Mouse (Mus musculus): Measurements from ENCODE around the gene Cldn18. TPM values are rescaled to one million over a fixed set of nuclear protein-coding genes. Genes with fewer than 3 reads are reported as not detected.

Cldn18 gene
- polyA plus RNA-seq, 1 experiment from 2014 or later = 0.09 TPM

- no peaks in the 10 kb centered on the region for H3K36me3 ChIP-seq (replicated peaks)
- H3K27me3 ChIP-seq = no peaks in the 10 kb centered on the region
- 36% methylated on average over 5 of the region's 5 CpGs for WGBS (ENCODE audit: insufficient replicate concordance)
- no peak for ATAC-seq (ENCODE audit: insufficient read depth)
- no peaks in the 10 kb centered on the region for H3K4me1 ChIP-seq (replicated peaks)
- no peak overlapping the region for H3K27ac ChIP-seq (replicated peaks)
- H3K4me3 ChIP-seq (replicated peaks) = no peak overlapping the region
- no peak overlapping the region for H3K9ac ChIP-seq
- no peaks in the 10 kb centered on the region for H3K9me3 ChIP-seq (replicated peaks)
- H3K4me2 ChIP-seq = no peak overlapping the region
Measured at GRCm38 (mm10) chr9:99685061-99685521, 32.0 kb downstream of the Cldn18 start.

DNA sequence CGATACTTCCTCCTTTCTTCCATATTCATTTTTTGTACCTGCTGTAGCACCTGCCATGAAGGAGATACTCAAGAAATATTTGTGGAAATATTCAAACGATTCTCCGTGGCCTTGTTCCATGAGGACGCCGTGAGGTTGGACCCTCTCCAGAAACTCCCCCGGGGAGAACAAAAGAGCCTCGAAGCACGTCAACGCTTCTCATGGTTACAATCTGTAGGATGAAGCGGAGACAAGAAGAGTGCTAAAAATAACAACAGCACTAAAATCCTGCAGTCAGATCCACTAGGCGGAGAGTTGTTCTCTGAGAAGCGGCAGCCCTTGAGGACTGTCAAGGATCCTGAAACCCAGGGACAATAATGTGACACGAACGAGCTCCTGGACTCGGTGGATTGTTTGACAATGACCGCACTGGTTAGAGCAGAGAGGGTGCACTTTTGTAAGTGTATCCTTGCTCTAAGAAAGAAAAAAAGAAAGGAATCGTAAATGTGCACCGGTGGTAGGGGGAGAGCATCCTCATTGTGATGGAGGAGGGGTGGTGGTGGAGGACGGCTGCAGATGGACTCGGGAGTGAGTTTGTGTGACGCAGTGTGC lies 35.0 kb downstream of the Cldn18 start:
- no peaks in the 10 kb centered on the region for H3K4me1 ChIP-seq (replicated peaks)
- H3K9me3 ChIP-seq (replicated peaks) = no peaks in the 10 kb centered on the region
- H3K9ac ChIP-seq = no peak overlapping the region
- 75% methylated on average over 21 of the region's 21 CpGs for WGBS (ENCODE audit: insufficient replicate concordance)
- no peak overlapping the region for H3K4me3 ChIP-seq (replicated peaks)
- H3K4me2 ChIP-seq = no peak overlapping the region
- no peak for ATAC-seq (ENCODE audit: insufficient read depth)
- H3K27me3 ChIP-seq = no peaks in the 10 kb centered on the region
- no peaks in the 10 kb centered on the region for H3K36me3 ChIP-seq (replicated peaks)
- H3K27ac ChIP-seq (replicated peaks) = no peak overlapping the region

- WGBS (ENCODE audit: insufficient replicate concordance) = 63% methylated on average over 3 of the region's 3 CpGs
- Histone ChIP-seq H3K4me3 (replicated peaks) (no peak overlapping the region), H3K9me3 (replicated peaks) (no peaks in the 10 kb centered on the region), H3K4me1 (replicated peaks) (no peaks in the 10 kb centered on the region), H3K36me3 (replicated peaks) (no peaks in the 10 kb centered on the region), H3K4me2 (no peak overlapping the region), H3K27me3 (no peaks in the 10 kb centered on the region), H3K9ac (no peak overlapping the region), H3K27ac (replicated peaks) (no peak overlapping the region)
- ATAC-seq (ENCODE audit: insufficient read depth) = no peak
Measured at GRCm38 (mm10) chr9:99675714-99676113, 41.4 kb downstream of the Cldn18 start.

DNA sequence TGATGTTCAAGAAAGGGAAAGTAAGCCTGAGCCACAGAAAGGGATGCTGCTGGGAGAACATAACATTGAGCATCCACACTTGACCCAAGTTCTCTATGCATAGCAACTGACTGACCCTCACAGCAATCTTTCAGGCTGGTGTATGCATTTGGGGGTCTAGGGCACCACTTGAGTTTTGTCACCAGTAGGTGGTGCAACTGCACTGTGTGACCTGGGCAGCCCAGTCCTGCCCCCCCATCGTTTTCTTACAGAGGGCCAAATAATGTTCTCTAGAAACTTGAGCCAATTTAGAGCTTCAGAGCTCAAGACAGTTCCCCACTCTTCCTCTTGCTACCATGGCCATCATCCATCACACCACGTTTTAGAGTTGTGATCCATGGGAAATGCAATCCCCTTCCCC lies 45.5 kb downstream of the Cldn18 start:
- no peaks in the 10 kb centered on the region for H3K36me3 ChIP-seq (replicated peaks)
- no peak overlapping the region for H3K4me2 ChIP-seq
- WGBS (ENCODE audit: insufficient replicate concordance) = 27% methylated on average over 2 of the region's 2 CpGs
- H3K4me3 ChIP-seq (replicated peaks) = no peak overlapping the region
- no peaks in the 10 kb centered on the region for H3K27me3 ChIP-seq
- no peaks in the 10 kb centered on the region for H3K9me3 ChIP-seq (replicated peaks)
- H3K27ac ChIP-seq (replicated peaks) = no peak overlapping the region
- no peak for ATAC-seq (ENCODE audit: insufficient read depth)
- no peaks in the 10 kb centered on the region for H3K4me1 ChIP-seq (replicated peaks)
- H3K9ac ChIP-seq = no peak overlapping the region

DNA sequence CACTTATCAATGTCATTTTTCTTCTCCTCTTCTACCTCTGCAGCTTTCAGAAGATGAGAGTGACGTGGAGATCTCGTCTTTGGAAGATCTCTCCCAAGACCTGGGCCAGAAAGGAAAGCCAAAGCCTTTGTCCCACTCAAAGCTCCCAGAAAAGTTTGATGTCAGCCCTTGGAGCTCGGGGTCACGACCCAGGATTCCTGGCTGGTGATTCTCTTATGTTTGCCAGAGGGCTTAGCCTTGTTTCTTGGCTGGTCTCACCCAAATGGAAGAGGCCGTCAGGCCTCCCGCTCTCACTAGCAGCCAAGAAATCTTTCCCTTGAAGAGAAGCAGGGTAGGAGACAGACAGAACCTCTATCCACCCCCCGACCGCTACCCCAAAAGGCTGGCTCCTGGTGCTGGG lies 49.5 kb downstream of the Cldn18 start:
- Histone ChIP-seq H3K4me3 (replicated peaks) (no peak overlapping the region), H3K36me3 (replicated peaks) (no peaks in the 10 kb centered on the region), H3K27ac (replicated peaks) (no peak overlapping the region), H3K9me3 (replicated peaks) (no peaks in the 10 kb centered on the region), H3K4me1 (replicated peaks) (no peaks in the 10 kb centered on the region), H3K9ac (no peak overlapping the region), H3K4me2 (no peak overlapping the region), H3K27me3 (no peaks in the 10 kb centered on the region)
- no peak for ATAC-seq (ENCODE audit: insufficient read depth)
- WGBS (ENCODE audit: insufficient replicate concordance) = 67% methylated on average over 8 of the region's 8 CpGs

- no peak overlapping the region for H3K9ac ChIP-seq
- no peak overlapping the region for H3K27ac ChIP-seq (replicated peaks)
- H3K36me3 ChIP-seq (replicated peaks) = no peaks in the 10 kb centered on the region
- H3K4me3 ChIP-seq (replicated peaks) = no peak overlapping the region
- H3K4me1 ChIP-seq (replicated peaks) = no peaks in the 10 kb centered on the region
- no peaks in the 10 kb centered on the region for H3K9me3 ChIP-seq (replicated peaks)
- no peak for ATAC-seq (ENCODE audit: insufficient read depth)
- H3K4me2 ChIP-seq = no peak overlapping the region
- no peaks in the 10 kb centered on the region for H3K27me3 ChIP-seq
- 70% methylated on average over 10 of the region's 10 CpGs for WGBS (ENCODE audit: insufficient replicate concordance)
Measured at GRCm38 (mm10) chr9:99662887-99663286, 54.2 kb downstream of the Cldn18 start.

DNA sequence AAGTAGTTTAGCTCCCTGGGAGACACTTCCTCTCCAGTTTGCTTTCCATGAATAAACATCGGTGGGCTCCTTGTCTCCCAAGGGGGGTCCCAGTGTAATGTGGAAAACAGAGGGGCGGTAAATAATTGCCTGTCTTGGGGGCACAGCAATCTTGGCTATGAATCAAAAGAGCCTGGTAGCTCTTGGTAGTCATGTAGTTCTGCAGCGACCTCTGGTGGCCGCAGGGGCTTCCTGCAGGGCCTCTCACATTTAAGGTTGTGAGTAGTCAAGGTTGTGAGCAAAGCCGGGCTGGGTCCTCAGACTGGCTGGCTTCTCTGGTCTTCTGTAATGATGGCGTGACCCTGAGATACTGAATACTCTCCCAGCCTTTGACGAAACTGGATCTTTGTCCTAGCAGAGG lies 54.7 kb downstream of the Cldn18 start:
- H3K4me2 ChIP-seq = no peak overlapping the region
- no peak overlapping the region for H3K4me3 ChIP-seq (replicated peaks)
- no peak for ATAC-seq (ENCODE audit: insufficient read depth)
- no peaks in the 10 kb centered on the region for H3K27me3 ChIP-seq
- no peak overlapping the region for H3K27ac ChIP-seq (replicated peaks)
- H3K4me1 ChIP-seq (replicated peaks) = no peaks in the 10 kb centered on the region
- H3K9me3 ChIP-seq (replicated peaks) = no peaks in the 10 kb centered on the region
- WGBS (ENCODE audit: insufficient replicate concordance) = 18% methylated on average over 7 of the region's 7 CpGs
- H3K9ac ChIP-seq = no peak overlapping the region
- H3K36me3 ChIP-seq (replicated peaks) = no peaks in the 10 kb centered on the region

- Histone ChIP-seq H3K9me3 (replicated peaks) (no peaks in the 10 kb centered on the region), H3K9ac (no peak overlapping the region), H3K27ac (replicated peaks) (no peak overlapping the region), H3K36me3 (replicated peaks) (no peaks in the 10 kb centered on the region), H3K4me2 (no peak overlapping the region), H3K4me1 (replicated peaks) (no peaks in the 10 kb centered on the region), H3K4me3 (replicated peaks) (no peak overlapping the region), H3K27me3 (no peaks in the 10 kb centered on the region)
- 66% methylated on average over 16 of the region's 16 CpGs for WGBS (ENCODE audit: insufficient replicate concordance)
- no peak for ATAC-seq (ENCODE audit: insufficient read depth)
Measured at GRCm38 (mm10) chr9:99661606-99662166, 55.4 kb downstream of the Cldn18 start.

DNA sequence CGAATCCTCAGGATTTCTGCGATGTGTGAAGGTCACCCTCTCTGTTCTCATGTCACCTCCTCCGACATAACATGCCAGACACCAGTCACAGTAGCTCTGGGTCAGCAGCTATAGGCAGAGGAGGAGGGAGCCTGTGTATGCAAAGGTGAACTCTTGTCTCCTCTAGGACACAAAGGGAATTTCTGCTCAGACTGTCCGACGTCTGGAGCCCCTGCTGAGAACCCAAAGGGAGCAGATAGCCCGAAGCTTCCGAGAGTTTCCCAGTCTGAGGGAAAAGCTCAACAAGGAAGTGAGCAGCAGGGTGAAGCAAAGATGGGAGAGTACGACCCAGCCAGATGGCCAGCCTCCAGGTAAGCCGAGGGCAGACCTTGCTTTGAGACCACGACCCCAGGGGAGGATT lies 56.3 kb downstream of the Cldn18 start:
- Histone ChIP-seq H3K4me1 (replicated peaks) (no peaks in the 10 kb centered on the region), H3K4me3 (replicated peaks) (no peak overlapping the region), H3K36me3 (replicated peaks) (no peaks in the 10 kb centered on the region), H3K9ac (no peak overlapping the region), H3K4me2 (no peak overlapping the region), H3K27ac (replicated peaks) (no peak overlapping the region), H3K27me3 (no peaks in the 10 kb centered on the region), H3K9me3 (replicated peaks) (no peaks in the 10 kb centered on the region)
- no peak for ATAC-seq (ENCODE audit: insufficient read depth)
- WGBS (ENCODE audit: insufficient replicate concordance) = 69% methylated on average over 10 of the region's 10 CpGs

DNA sequence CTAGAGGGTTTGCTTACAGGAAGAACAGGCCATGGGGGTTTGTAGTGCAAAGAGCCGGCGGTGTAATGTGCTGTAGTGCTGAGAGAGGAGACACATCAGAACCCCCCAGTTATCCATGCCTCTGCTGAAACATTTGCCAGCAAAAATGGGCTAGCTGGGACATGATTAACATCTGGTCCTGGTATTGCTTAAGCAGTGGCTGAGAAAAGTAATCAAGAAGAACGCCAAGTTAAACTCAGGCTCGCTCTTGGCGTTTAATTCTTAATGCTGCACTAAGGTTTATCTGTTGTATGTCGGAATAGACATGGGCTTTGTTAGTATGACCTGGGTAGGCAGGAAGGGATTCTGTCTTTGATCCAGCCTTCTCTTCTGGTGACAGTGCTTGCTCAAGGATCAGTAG lies 71.0 kb downstream of the Cldn18 start:
- H3K9ac ChIP-seq = no peak overlapping the region
- 79% methylated on average over 6 of the region's 6 CpGs for WGBS (ENCODE audit: insufficient replicate concordance)
- no peaks in the 10 kb centered on the region for H3K4me1 ChIP-seq (replicated peaks)
- no peaks in the 10 kb centered on the region for H3K9me3 ChIP-seq (replicated peaks)
- H3K27ac ChIP-seq (replicated peaks) = no peak overlapping the region
- no peaks in the 10 kb centered on the region for H3K27me3 ChIP-seq
- no peak overlapping the region for H3K4me3 ChIP-seq (replicated peaks)
- ATAC-seq (ENCODE audit: insufficient read depth) = no peak
- H3K36me3 ChIP-seq (replicated peaks) = no peaks in the 10 kb centered on the region
- no peak overlapping the region for H3K4me2 ChIP-seq

GRCm38 (mm10) chr9:99645416-99645815 lies 71.7 kb downstream of the Cldn18 start:
- H3K4me3 ChIP-seq (replicated peaks) = no peak overlapping the region
- no peaks in the 10 kb centered on the region for H3K4me1 ChIP-seq (replicated peaks)
- no peak overlapping the region for H3K27ac ChIP-seq (replicated peaks)
- H3K36me3 ChIP-seq (replicated peaks) = no peaks in the 10 kb centered on the region
- 77% methylated on average over 6 of the region's 6 CpGs for WGBS (ENCODE audit: insufficient replicate concordance)
- no peaks in the 10 kb centered on the region for H3K27me3 ChIP-seq
- no peaks in the 10 kb centered on the region for H3K9me3 ChIP-seq (replicated peaks)
- H3K9ac ChIP-seq = no peak overlapping the region
- no peak for ATAC-seq (ENCODE audit: insufficient read depth)
- no peak overlapping the region for H3K4me2 ChIP-seq

DNA sequence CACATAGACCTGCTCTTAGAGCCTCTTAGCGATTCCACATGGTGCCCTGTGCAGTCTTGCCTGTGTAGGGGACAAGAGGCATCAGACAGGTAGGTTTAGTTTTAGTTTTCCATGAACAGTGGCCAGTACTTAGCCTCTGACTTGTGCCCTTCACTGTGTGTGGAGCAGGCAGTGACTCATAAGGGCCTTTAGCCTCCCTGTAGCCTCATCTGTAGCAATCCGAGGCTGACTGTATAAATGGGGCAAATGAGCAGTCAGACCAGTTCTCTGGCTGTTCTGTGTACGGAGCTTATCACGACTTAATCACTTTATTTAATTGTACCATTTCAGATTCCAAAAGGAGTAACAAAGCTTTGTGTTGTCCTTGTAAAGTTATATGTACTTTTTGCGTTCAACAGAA lies 77.1 kb downstream of the Cldn18 start:
- H3K36me3 ChIP-seq (replicated peaks) = no peaks in the 10 kb centered on the region
- H3K9ac ChIP-seq = no peak overlapping the region
- H3K4me2 ChIP-seq = no peak overlapping the region
- 65% methylated on average over 5 of the region's 5 CpGs for WGBS (ENCODE audit: insufficient replicate concordance)
- no peaks in the 10 kb centered on the region for H3K27me3 ChIP-seq
- no peak overlapping the region for H3K4me3 ChIP-seq (replicated peaks)
- H3K27ac ChIP-seq (replicated peaks) = no peak overlapping the region
- no peaks in the 10 kb centered on the region for H3K4me1 ChIP-seq (replicated peaks)
- no peak for ATAC-seq (ENCODE audit: insufficient read depth)
- H3K9me3 ChIP-seq (replicated peaks) = no peaks in the 10 kb centered on the region

Measured in liver, embryonic 15.5 days (tissue).